Mouse (Mus musculus): Measurements from ENCODE around the gene Clint1. TPM values are rescaled to one million over a fixed set of nuclear protein-coding genes. Genes with fewer than 3 reads are reported as not detected.

The Clint1 gene
- polyA plus RNA-seq, 1 experiment from 2014 or later, result 60.3 TPM

DNA sequence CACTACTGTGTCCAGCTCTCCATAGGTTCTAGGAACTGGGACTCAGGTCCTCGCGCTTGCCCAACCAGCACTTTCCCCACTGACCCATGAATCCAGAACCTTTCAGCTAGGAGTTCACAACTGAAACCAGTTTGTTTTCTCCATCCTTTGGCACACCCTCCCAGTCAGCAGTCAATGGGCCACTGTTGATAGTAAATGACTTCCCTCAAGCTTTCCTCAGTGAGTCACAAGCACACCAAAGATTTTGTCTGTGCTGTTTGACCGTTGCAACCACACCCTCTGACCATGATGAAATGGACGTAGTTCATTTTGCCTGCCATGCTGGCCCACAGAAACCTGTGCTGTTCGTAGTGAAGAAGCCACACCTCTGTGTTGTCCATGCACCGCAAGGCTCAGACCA lies 30.9 kb upstream of the Clint1 start:
- 86% methylated on average over 6 of the region's 6 CpGs for WGBS
- no peaks in the 10 kb centered on the region for H3K27me3 ChIP-seq (ENCODE audit: low read depth, poor library complexity, severe bottlenecking)
- DNase-seq (ENCODE audit: low spot score), result no peak
- H3K4me3 ChIP-seq, result no peak overlapping the region
- no peak overlapping the region for H3K27ac ChIP-seq (replicated peaks)
- H3K4me1 ChIP-seq, result no peaks in the 10 kb centered on the region
- H3K36me3 ChIP-seq, result no peaks in the 10 kb centered on the region
- H3K9me3 ChIP-seq (replicated peaks), result no peaks in the 10 kb centered on the region

DNA sequence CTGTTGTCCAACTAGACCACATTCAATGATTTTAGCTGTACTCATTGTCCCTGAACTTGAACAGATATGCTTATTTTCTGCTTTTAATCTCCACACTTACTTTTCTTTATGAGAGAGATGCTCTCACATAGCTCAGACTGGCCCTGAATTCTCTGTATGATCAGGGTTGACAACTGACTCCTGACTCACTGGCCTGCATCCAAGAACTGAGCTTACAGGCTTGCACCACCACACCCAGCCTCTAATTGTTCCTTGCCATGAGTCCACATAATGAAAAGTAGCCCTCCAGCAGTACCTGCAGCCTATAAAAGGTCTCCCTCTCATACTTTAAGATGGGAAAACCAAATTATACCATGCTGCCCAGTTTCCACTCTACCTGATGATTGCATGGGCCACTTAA lies 21.7 kb upstream of the Clint1 start:
- Histone ChIP-seq H3K27ac (replicated peaks) (no peak overlapping the region), H3K4me3 (no peak overlapping the region), H3K9me3 (replicated peaks) (no peaks in the 10 kb centered on the region), H3K27me3 (ENCODE audit: low read depth, poor library complexity, severe bottlenecking) (no peaks in the 10 kb centered on the region), H3K4me1 (peaks cover 2% of the 10 kb centered on the region), H3K36me3 (no peaks in the 10 kb centered on the region)
- no peak for DNase-seq (ENCODE audit: low spot score)

DNA sequence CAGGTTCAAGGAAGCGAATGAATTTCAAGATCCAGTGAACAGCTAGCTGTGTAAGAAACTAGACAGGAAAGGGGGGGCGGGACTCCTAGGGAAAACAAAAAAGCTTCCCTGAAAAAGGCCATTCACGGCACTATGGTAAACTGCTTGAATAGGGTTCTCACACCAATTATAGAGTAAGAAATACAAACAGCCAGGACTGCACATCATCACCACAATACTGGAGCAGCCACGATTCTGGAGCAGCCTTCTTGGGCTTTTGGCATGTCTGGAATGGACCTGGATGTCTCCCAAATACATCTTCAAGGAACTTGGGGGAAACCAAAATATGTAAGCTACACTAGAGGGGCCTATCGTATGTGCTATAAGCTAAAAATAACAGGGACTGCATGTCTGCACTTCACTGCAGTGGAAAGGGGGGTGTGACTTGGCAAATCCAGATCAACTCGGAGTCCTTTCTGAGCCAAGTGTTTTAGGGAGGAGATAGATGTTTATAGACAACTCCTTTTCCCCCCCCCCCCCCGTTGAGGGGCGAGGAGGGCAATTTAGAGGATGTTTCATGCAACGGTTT lies 21.0 kb upstream of the Clint1 start:
- no peaks in the 10 kb centered on the region for H3K36me3 ChIP-seq
- H3K4me3 ChIP-seq, result no peak overlapping the region
- no peak for DNase-seq (ENCODE audit: low spot score)
- H3K4me1 ChIP-seq, result peaks cover 9% of the 10 kb centered on the region
- no peaks in the 10 kb centered on the region for H3K27me3 ChIP-seq (ENCODE audit: low read depth, poor library complexity, severe bottlenecking)
- no peaks in the 10 kb centered on the region for H3K9me3 ChIP-seq (replicated peaks)
- no peak overlapping the region for H3K27ac ChIP-seq (replicated peaks)
- 77% methylated on average over 9 of the region's 9 CpGs for WGBS

DNA sequence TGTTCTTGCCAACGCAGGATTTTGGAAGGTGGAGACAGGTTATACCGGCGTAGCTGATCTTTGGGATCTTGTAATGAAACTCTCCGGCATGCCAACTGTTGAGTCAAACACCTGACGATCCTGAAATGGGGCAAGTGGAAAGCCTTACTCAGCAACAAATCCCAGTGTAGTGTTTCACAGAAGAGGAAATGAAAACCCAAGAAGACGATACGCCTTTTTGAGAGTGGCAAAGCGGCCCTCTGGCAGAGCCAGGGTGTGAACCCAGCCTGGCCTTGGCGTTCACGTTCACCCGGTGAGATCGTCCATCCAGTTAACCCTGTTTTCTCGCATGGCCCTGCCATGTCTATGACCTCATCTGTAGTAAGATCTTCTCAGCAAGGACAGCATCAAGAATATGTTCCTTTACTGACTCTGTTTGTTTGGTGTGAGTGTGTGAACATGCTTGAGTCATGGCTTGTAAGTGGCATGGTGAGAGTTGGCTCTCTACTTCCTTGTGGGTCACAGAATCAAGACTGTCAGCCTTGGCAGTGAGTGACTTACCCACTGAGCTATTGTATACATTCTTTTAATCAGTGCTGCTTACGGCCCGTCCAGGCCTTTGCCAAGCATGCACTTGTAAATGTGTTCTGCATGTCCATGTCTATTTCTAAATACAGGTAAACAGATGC lies 20.2 kb upstream of the Clint1 start:
- DNase-seq (ENCODE audit: low spot score), result no peak
- H3K9me3 ChIP-seq (replicated peaks), result no peaks in the 10 kb centered on the region
- no peaks in the 10 kb centered on the region for H3K36me3 ChIP-seq
- H3K4me1 ChIP-seq, result peaks cover 17% of the 10 kb centered on the region
- no peaks in the 10 kb centered on the region for H3K27me3 ChIP-seq (ENCODE audit: low read depth, poor library complexity, severe bottlenecking)
- WGBS, result 95% methylated on average over 15 of the region's 15 CpGs
- H3K4me3 ChIP-seq, result no peak overlapping the region
- no peak overlapping the region for H3K27ac ChIP-seq (replicated peaks)

DNA sequence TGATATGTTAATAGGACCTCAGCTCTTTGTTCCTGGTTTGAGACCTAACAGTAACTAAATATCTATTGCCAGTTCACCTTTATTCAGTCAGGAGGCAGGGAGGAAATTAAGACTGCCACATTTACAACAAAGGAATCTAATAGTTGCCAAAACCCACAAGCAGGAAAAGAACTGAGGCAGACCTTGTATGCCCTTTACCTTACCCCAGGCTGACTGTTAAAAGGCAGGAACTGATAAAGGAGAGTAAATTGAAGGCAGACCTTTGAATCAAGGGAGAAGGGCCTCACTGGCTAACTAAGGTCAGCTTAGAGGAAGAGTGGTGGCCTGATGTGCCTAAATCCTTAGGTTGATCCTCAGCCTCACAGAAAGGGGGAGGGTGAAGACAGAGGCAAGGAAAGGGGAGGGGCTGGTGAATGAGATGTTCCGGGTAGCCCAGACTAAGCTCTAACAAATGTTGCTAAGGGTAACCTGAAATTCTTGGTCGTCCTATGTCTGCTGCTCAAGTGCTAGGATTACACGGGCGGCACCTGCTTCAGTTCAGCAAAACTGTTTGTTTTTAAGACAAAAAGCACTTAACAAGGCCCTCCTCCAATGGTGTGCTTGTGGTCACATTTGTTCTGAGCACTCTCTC lies 16.1 kb upstream of the Clint1 start:
- Histone ChIP-seq H3K4me1 (peaks cover 18% of the 10 kb centered on the region), H3K27ac (replicated peaks) (peak overlapping the region; percentile 46; the same call in 1 of the 2 replicates), H3K4me3 (no peak overlapping the region), H3K9me3 (replicated peaks) (no peaks in the 10 kb centered on the region), H3K27me3 (ENCODE audit: low read depth, poor library complexity, severe bottlenecking) (peaks cover 6% of the 10 kb centered on the region; the same call in 1 of the 2 replicates), H3K36me3 (no peaks in the 10 kb centered on the region)
- DNase-seq (ENCODE audit: low spot score), result no peak
- WGBS, result 7% methylated on average over 4 of the region's 4 CpGs

DNA sequence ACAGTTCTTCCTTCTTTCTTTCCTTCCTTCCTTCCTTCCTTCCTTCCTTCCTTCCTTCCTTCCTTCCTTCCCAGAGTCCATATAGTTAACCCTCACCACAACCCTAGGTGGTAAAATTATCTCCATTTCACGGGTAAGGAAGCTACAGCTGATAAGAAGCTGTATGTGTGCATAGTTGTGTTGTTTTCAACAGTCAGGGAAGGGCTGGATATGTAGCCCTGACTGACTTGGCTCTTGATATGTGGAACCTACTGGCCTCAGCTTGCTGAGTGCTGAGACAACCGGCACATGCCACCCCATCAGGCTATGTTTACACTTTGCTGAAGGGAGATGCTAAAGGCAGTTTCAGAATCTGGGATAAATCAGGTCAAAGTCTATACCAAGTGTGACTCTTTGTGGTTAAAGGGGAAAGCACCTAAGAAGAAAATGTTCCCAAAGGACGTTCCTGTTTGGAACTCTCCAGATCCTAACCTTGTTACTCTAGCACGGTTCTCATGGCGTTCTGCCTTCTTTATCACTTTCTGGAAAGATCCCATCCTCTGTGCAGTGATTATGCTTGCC lies 14.5 kb upstream of the Clint1 start:
- Histone ChIP-seq H3K9me3 (replicated peaks) (no peaks in the 10 kb centered on the region), H3K36me3 (no peaks in the 10 kb centered on the region), H3K4me3 (no peak overlapping the region), H3K27me3 (ENCODE audit: low read depth, poor library complexity, severe bottlenecking) (peaks cover 6% of the 10 kb centered on the region; the same call in 1 of the 2 replicates), H3K27ac (replicated peaks) (no peak overlapping the region), H3K4me1 (peaks cover 18% of the 10 kb centered on the region)
- no peak for DNase-seq (ENCODE audit: low spot score)
- WGBS, result 86% methylated on average over 5 of the region's 5 CpGs

DNA sequence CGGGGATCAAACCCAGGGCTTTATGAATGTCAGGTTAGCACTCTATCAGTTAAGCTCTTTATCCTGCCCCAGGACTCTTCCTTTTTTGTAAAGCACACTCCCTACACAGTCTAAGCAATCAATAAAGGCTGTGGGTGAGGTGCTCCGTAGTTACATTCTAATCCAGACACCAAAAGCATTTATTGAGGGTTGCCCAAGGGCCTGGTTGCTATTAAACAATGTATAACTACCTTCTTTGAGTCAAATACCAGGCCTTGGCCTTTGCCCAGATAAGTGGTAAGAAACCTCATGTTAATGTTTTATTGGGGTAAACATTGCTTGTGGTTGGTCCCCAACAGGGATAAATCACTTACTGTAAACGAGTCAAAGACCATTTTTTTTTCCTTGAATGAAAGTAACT lies 13.4 kb upstream of the Clint1 start:
- no peak for DNase-seq (ENCODE audit: low spot score)
- 77% methylated on average over 3 of the region's 3 CpGs for WGBS
- no peaks in the 10 kb centered on the region for H3K36me3 ChIP-seq
- peaks cover 18% of the 10 kb centered on the region for H3K4me1 ChIP-seq
- peaks cover 6% of the 10 kb centered on the region; the same call in 1 of the 2 replicates for H3K27me3 ChIP-seq (ENCODE audit: low read depth, poor library complexity, severe bottlenecking)
- no peaks in the 10 kb centered on the region for H3K9me3 ChIP-seq (replicated peaks)
- H3K27ac ChIP-seq (replicated peaks), result no peak overlapping the region
- no peak overlapping the region for H3K4me3 ChIP-seq

DNA sequence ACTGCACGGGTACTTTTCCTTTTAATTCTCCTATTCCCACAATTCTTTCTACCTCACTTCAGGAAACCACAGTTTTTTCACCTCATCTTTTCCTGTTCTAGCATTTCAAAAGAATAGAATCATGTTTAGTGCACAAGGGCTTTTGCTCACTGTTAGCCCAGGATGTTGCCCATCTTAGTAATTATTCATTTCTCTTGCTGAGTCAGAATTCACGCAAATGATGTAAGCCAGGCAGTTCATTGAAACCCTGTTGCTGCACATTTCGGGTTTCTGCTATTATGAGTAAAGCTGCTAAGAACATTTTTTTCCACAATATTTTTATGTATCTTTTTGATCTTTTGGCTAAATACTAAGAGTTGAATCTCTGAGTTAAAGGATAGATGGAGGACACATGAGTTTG lies 11.5 kb upstream of the Clint1 start:
- Histone ChIP-seq H3K9me3 (replicated peaks) (no peaks in the 10 kb centered on the region), H3K4me3 (no peak overlapping the region), H3K4me1 (peaks cover 14% of the 10 kb centered on the region), H3K27me3 (ENCODE audit: low read depth, poor library complexity, severe bottlenecking) (peaks cover 6% of the 10 kb centered on the region; the same call in 1 of the 2 replicates), H3K36me3 (no peaks in the 10 kb centered on the region), H3K27ac (replicated peaks) (no peak overlapping the region)
- WGBS, result 91% methylated on average over 3 of the region's 3 CpGs
- DNase-seq (ENCODE audit: low spot score), result no peak

DNA sequence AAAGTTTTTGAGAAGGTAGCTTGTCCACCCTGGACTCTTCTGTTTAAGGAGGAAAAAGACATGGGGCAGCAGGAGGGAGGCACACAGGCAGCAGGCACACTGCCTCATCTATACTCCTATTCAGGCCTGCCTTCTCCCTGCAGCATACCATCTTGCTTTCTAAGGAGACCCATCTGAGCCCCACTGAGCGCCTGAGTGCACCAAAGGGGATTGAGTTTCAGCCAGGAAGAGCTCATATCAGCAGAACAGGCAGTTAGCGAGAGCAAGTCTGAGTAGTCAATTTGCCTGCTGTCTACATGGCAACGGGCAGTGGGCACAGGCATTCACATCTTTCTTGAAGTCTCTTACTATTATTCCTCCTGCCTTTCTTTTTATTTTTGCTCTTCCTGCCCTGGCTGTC lies 5.8 kb upstream of the Clint1 start:
- no peak for DNase-seq (ENCODE audit: low spot score)
- Histone ChIP-seq H3K27me3 (ENCODE audit: low read depth, poor library complexity, severe bottlenecking) (no peaks in the 10 kb centered on the region), H3K27ac (replicated peaks) (no peak overlapping the region), H3K9me3 (replicated peaks) (no peaks in the 10 kb centered on the region), H3K4me3 (no peak overlapping the region), H3K4me1 (peaks cover 5% of the 10 kb centered on the region; the same call in 1 of the 2 replicates), H3K36me3 (no peaks in the 10 kb centered on the region)
- WGBS, result 37% methylated on average over 3 of the region's 3 CpGs

DNA sequence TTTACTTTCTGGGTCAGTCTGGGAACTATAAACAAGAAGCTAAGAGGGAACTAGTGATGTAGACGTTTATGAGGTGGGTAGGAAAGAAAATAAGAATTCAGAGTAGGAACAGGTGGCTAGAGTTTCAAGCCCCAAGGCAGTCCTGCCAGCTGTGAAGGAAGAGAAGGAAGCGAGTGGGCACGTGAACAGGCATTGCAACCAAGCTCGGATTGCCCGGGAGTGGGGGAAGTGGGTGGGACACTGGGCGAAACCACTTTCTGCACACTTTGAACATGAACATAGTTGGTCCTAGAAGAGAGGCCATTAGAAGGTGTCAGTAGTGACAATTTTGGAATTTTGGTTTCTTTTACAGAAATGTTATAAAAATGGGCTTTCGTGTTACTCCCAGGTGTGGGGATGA lies 4.3 kb upstream of the Clint1 start:
- H3K27me3 ChIP-seq (ENCODE audit: low read depth, poor library complexity, severe bottlenecking), result no peaks in the 10 kb centered on the region
- WGBS, result 85% methylated on average over 7 of the region's 7 CpGs
- H3K4me3 ChIP-seq, result no peak overlapping the region
- H3K36me3 ChIP-seq, result no peaks in the 10 kb centered on the region
- H3K4me1 ChIP-seq, result peaks cover 10% of the 10 kb centered on the region
- H3K9me3 ChIP-seq (replicated peaks), result no peaks in the 10 kb centered on the region
- H3K27ac ChIP-seq (replicated peaks), result no peak overlapping the region
- no peak for DNase-seq (ENCODE audit: low spot score)

DNA sequence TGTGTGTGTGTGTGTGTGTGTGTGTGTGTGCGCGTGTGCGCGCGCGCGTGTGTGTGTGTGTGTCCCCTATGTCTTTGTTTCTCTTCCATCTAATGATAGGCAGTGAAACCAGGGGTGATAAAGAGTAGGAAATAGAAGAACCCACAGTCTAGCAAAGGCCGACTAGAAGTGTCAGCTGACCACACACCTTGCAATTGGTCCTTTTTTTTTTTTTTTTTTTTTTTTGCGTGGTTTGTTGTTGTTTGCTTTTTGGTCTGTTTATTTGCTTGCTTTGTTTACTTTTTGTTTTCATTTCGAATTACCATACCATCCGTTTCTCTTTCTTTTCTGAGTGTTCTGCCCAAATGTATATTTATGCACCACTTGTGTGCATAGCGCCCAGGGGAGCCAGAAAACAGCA lies 3.6 kb upstream of the Clint1 start:
- 84% methylated on average over 12 of the region's 12 CpGs for WGBS
- H3K27me3 ChIP-seq (ENCODE audit: low read depth, poor library complexity, severe bottlenecking), result no peaks in the 10 kb centered on the region
- H3K36me3 ChIP-seq, result no peaks in the 10 kb centered on the region
- H3K27ac ChIP-seq (replicated peaks), result no peak overlapping the region
- H3K4me3 ChIP-seq, result no peak overlapping the region
- no peaks in the 10 kb centered on the region for H3K9me3 ChIP-seq (replicated peaks)
- no peak for DNase-seq (ENCODE audit: low spot score)
- H3K4me1 ChIP-seq, result peaks cover 17% of the 10 kb centered on the region

DNA sequence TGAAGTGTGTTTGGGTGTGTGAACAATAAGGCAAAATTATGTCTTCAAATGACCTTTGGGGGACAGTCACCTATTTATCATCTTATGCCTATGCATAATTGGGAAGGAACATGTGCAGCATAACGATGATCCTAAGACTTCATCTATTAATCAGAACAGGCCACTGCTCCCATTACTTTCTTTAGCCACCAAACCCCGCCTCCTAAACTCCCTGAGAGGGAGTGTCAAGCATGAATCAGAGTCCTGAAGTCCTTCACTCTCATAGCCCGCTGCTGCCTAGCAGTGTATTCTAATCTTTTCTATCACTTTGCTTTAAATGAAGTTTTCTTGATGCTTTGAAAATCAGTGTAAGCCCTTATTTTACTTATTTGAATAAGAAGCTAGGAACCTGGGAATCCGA lies 2.6 kb upstream of the Clint1 start:
- no peaks in the 10 kb centered on the region for H3K27me3 ChIP-seq (ENCODE audit: low read depth, poor library complexity, severe bottlenecking)
- H3K27ac ChIP-seq (replicated peaks), result no peak overlapping the region
- H3K4me1 ChIP-seq, result peaks cover 22% of the 10 kb centered on the region
- WGBS, result 83% methylated on average over 4 of the region's 4 CpGs
- DNase-seq (ENCODE audit: low spot score), result no peak
- H3K4me3 ChIP-seq, result no peak overlapping the region
- peaks cover 5% of the 10 kb centered on the region; the same call in 1 of the 2 replicates for H3K36me3 ChIP-seq
- no peaks in the 10 kb centered on the region for H3K9me3 ChIP-seq (replicated peaks)

DNA sequence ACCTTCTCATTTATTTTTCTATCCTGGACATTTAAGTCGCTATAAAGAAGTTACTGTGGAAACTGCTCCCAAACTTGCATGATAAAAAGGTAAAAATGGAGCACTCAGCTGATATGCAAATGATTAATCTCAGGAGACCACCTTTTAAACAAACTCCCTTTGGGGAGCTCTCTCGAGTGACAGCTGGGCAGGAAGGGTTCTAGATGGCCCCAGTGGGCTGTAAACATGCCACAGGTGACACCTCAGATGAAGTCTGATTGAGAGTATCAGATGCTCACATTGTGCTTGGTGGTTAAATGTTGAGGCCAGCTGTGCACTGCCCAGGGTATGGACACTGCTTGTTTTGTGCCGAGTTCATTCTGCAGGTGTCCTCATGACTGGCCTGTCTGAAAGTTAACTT lies 2.0 kb upstream of the Clint1 start:
- H3K4me1 ChIP-seq, result peaks cover 26% of the 10 kb centered on the region
- H3K4me3 ChIP-seq, result no peak overlapping the region
- H3K36me3 ChIP-seq, result peaks cover 12% of the 10 kb centered on the region
- H3K9me3 ChIP-seq (replicated peaks), result no peaks in the 10 kb centered on the region
- no peaks in the 10 kb centered on the region for H3K27me3 ChIP-seq (ENCODE audit: low read depth, poor library complexity, severe bottlenecking)
- no peak overlapping the region for H3K27ac ChIP-seq (replicated peaks)
- no peak for DNase-seq (ENCODE audit: low spot score)
- WGBS, result 70% methylated on average over 3 of the region's 3 CpGs

Measured in midbrain, embryonic 10.5 days (tissue).